ENCODE assay signal across 7 mouse cellular contexts in genomic region chr4:41941272-41941671, GRCm38 (mm10). TPM values are rescaled to one million over a fixed set of nuclear protein-coding genes. Genes with fewer than 3 reads are reported as not detected.
DNase-seq lines count a peak whose midpoint lies in the region; ATAC-seq and TF ChIP-seq lines count a peak whose summit lies in the region.
"Not testable (repeated sequence)": the region's sequence is repeated elsewhere in the genome, so short reads cannot be mapped to it uniquely, and the experiment has no call there.

TSS of gene Gm20878 (plus strand) at chr4:41941572.

- no CpG with 5 or more reads among the region's 8 CpGs for WGBS in hindbrain, embryonic 13.5 days
- WGBS in midbrain, embryonic 16.5 days = no CpG with 5 or more reads among the region's 8 CpGs

- not testable (repeated sequence) for DNase-seq in layer of hippocampus, adult 18-20 months (ENCODE audit: low spot score in 2 of 2); layer of hippocampus, postnatal 14 days (ENCODE audit: low spot score in 2 of 2); left cerebral cortex, adult 2 months (ENCODE audit: extremely low spot score in 1 of 2, low spot score in 2 of 2); left cerebral cortex, postnatal 25 days (ENCODE audit: low spot score in 2 of 2)

- intact Hi-C loops in left cerebral cortex, adult 2 months (cut with DNase I); left cerebral cortex, postnatal 25 days (cut with DNase I): not testable (repeated sequence)

- not testable (repeated sequence) for H3K27ac ChIP-seq in cortical plate, adult 2 months (ENCODE audit: insufficient read depth, low read length); hindbrain, embryonic 13.5 days; left cerebral cortex, adult 2 months; midbrain, embryonic 16.5 days (ENCODE audit: low read length)

- TF ChIP-seq POLR2A in cortical plate, adult 2 months (IDR thresholded peaks at IDR 0.05; ENCODE audit: extremely low read depth, insufficient read depth, low read length) = not testable (repeated sequence)

- not testable (repeated sequence) for H3K4me3 ChIP-seq in cortical plate, adult 2 months (ENCODE audit: insufficient read depth, low read length); hindbrain, embryonic 13.5 days; left cerebral cortex, adult 2 months; midbrain, embryonic 16.5 days (ENCODE audit: low read depth, low read length)

- not testable (repeated sequence) for H3K27me3 ChIP-seq in hindbrain, embryonic 13.5 days; midbrain, embryonic 16.5 days (ENCODE audit: control insufficient read depth, insufficient read depth, low read depth, low read length)

- H3K4me2 ChIP-seq in hindbrain, embryonic 13.5 days; midbrain, embryonic 16.5 days (ENCODE audit: low read length): not testable (repeated sequence)

- ATAC-seq in hindbrain, embryonic 13.5 days (ENCODE audit: low FRiP score); midbrain, embryonic 16.5 days: not testable (repeated sequence)

- H3K9ac ChIP-seq in hindbrain, embryonic 13.5 days; midbrain, embryonic 16.5 days (ENCODE audit: low read depth, low read length): not testable (repeated sequence)

- not testable (repeated sequence) for TF ChIP-seq CTCF in cortical plate, adult 2 months (IDR thresholded peaks at IDR 0.05; ENCODE audit: extremely low read depth, insufficient read depth, low read length); left cerebral cortex, adult 2 months (IDR thresholded peaks at IDR 0.05)

- not testable (repeated sequence) for H3K9me3 ChIP-seq in hindbrain, embryonic 13.5 days; midbrain, embryonic 16.5 days (replicated peaks; ENCODE audit: control insufficient read depth, low read length, poor library complexity, severe bottlenecking)

- not testable (repeated sequence) for H3K36me3 ChIP-seq in hindbrain, embryonic 13.5 days; midbrain, embryonic 16.5 days (ENCODE audit: control insufficient read depth, insufficient read depth, low read length)

- not testable (repeated sequence) for H3K4me1 ChIP-seq in cortical plate, adult 2 months (ENCODE audit: control insufficient read depth, insufficient read depth, low read length); hindbrain, embryonic 13.5 days (replicated peaks); midbrain, embryonic 16.5 days (ENCODE audit: control insufficient read depth, insufficient read depth, low read length)

RNA-seq across cellular contexts. Expression of gene Gm20878, which starts in this region (rescaled TPM):
- polyA plus RNA-seq in cortical plate, adult 2 months (2012; rRNA removed) = 59.6 and 75.3 TPM in 2 replicates
- polyA plus RNA-seq in hindbrain, embryonic 13.5 days (2015; fragmentation: Nextera tagmentation; extraction: Ambion mirVana) = 7.8 and 10.6 TPM in 2 replicates
- 10 to 100 TPM; 17.1 to 17.4 TPM for total RNA-seq in layer of hippocampus, adult 18-20 months (2021)
- total RNA-seq in layer of hippocampus, postnatal 14 days (2021) = 10 to 100 TPM; 11.7 to 15.9 TPM
- total RNA-seq in left cerebral cortex, adult 2 months (2021) = 10 to 100 TPM; 53.2 to 62.4 TPM
- total RNA-seq in left cerebral cortex, postnatal 25 days (2021) = 10 to 100 TPM; 48.2 to 53.7 TPM
- polyA plus RNA-seq in midbrain, embryonic 16.5 days (2015; fragmentation: Nextera tagmentation; extraction: Ambion mirVana) = 13.8 and 14.3 TPM in 2 replicates
